Mouse (Mus musculus): ENCODE measurements around the gene Hist1h4m.
"Not testable (repeated sequence)": the region's sequence is repeated elsewhere in the genome, so short reads cannot be mapped to it uniquely, and the experiment has no call there.

The Hist1h4m gene

GRCm38 (mm10) chr13:21811539-21811938, at the start of gene Hist1h4m:
TSS of gene Hist1h4m (plus strand) at chr13:21811746.
- DNase-seq (ENCODE audit: extremely low spot score, low read depth, low spot score): not testable (repeated sequence)

GRCm38 (mm10) chr13:21778814-21779766, 32.5 kb upstream of the Hist1h4m start:
- peak; percentile 92 for DNase-seq (ENCODE audit: extremely low spot score, low read depth, low spot score)

GRCm38 (mm10) chr13:21779767-21780731, 31.5 kb upstream of the Hist1h4m start, which contains the start of gene Hist1h1b:
TSS of gene Hist1h1b (minus strand) at chr13:21780625.
- DNase-seq (ENCODE audit: extremely low spot score, low read depth, low spot score): peak; percentile 78

GRCm38 (mm10) chr13:21781021-21781555, 30.5 kb upstream of the Hist1h4m start:
- DNase-seq (ENCODE audit: extremely low spot score, low read depth, low spot score): no peak

GRCm38 (mm10) chr13:21781639-21782038, 29.9 kb upstream of the Hist1h4m start:
- DNase-seq (ENCODE audit: extremely low spot score, low read depth, low spot score): no peak

- peak; percentile 79 for DNase-seq (ENCODE audit: extremely low spot score, low read depth, low spot score)
Observed at GRCm38 (mm10) chr13:21782361-21783254, 28.9 kb upstream of the Hist1h4m start.

GRCm38 (mm10) chr13:21783255-21783617, 28.3 kb upstream of the Hist1h4m start, which contains the start of gene Hist1h3i:
TSS of gene Hist1h3i (minus strand) at chr13:21783370.
- DNase-seq (ENCODE audit: extremely low spot score, low read depth, low spot score): peak; percentile 96

- DNase-seq (ENCODE audit: extremely low spot score, low read depth, low spot score): no peak
Observed at GRCm38 (mm10) chr13:21783734-21784161, 27.8 kb upstream of the Hist1h4m start.

GRCm38 (mm10) chr13:21784311-21784710, 27.2 kb upstream of the Hist1h4m start:
- DNase-seq (ENCODE audit: extremely low spot score, low read depth, low spot score): no peak

GRCm38 (mm10) chr13:21786189-21786898, 25.2 kb upstream of the Hist1h4m start:
- DNase-seq (ENCODE audit: extremely low spot score, low read depth, low spot score): peak; percentile 82

GRCm38 (mm10) chr13:21786899-21787629, 24.5 kb upstream of the Hist1h4m start, which contains the start of the genes Hist1h2an and Hist1h2bp:
TSS of gene Hist1h2an (minus strand) at chr13:21787218.
TSS of gene Hist1h2bp (plus strand) at chr13:21787461.
- DNase-seq (ENCODE audit: extremely low spot score, low read depth, low spot score): peak; percentile 98

GRCm38 (mm10) chr13:21787760-21788593, 23.6 kb upstream of the Hist1h4m start:
- DNase-seq (ENCODE audit: extremely low spot score, low read depth, low spot score): no peak

- DNase-seq (ENCODE audit: extremely low spot score, low read depth, low spot score): no peak
Observed at GRCm38 (mm10) chr13:21789925-21790324, 21.6 kb upstream of the Hist1h4m start.

- DNase-seq (ENCODE audit: extremely low spot score, low read depth, low spot score): no peak
Observed at GRCm38 (mm10) chr13:21790601-21791283, 20.8 kb upstream of the Hist1h4m start.

GRCm38 (mm10) chr13:21795584-21795983, 16.0 kb upstream of the Hist1h4m start:
- DNase-seq (ENCODE audit: extremely low spot score, low read depth, low spot score): no peak

GRCm38 (mm10) chr13:21797163-21797562, 14.4 kb upstream of the Hist1h4m start:
- DNase-seq (ENCODE audit: extremely low spot score, low read depth, low spot score): not testable (repeated sequence)

- DNase-seq (ENCODE audit: extremely low spot score, low read depth, low spot score): not testable (repeated sequence)
Observed at GRCm38 (mm10) chr13:21803058-21803457, 8.5 kb upstream of the Hist1h4m start.
